Mouse (Mus musculus) embryo, embryonic 10 days (tissue): ENCODE data around the gene Crhr2.

Experiments
- DNase-seq: peaks from one replicate; pipeline ENCODE4 v3.0.0-alpha.2; 2015; ENCODE audit warnings: low spot score

Crhr2 gene

DNA sequence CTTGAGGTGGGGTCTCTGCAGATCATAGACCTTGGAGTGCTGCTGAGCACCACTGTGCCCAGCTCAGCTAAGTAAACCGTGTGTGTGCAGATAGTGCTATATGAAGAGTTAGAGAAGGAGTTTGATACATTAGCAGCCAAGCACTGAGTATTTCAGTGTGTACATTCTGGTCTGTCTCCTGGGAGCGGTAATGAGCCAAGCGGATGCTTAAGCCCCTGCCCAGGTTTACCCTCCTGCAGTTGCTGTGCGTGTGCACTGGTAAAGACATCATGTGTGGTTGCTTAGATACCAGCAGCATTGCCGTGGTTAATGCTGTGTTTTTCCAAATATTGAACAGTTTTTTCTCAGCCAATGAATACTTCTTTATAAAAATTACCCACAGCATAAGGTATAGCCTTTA is 88.3 kb downstream of the Crhr2 start:
- no peak for DNase-seq

DNA sequence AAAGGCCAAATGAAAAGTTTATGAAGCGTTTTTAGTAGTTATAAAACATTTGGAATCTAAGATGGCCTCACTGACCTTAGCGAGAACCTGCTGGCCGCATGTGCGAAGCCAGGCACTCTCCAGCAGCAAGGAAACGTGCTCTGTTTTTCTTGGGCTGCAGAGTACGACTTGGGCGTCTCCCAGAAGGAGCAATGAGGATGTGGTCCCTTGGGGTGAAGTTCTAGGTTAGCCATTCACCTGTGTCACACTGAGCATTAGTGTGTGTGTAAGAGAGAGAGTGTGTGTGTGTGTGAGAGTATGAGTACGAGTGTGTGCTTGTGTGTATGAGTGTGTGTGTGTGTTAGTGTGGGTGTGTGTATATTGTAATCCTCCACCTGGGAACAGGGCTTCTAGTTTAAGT is 89.6 kb downstream of the Crhr2 start:
- DNase-seq: no peak
